Mouse (Mus musculus): Measurements from ENCODE around the gene C6. TPM values are rescaled to one million over a fixed set of nuclear protein-coding genes. Genes with fewer than 3 reads are reported as not detected.

C6 gene
- polyA plus RNA-seq, 1 experiment from 2014 or later, result 0.16 TPM

Other genes with a start within 250 kb of the C6 start
- gene Mroh2b, start 171.6 kb downstream of the C6 start, polyA plus RNA-seq (2015; fragmentation: Nextera tagmentation; extraction: Ambion mirVana), result not detected in 2 replicates